Mouse (Mus musculus): ENCODE measurements around the gene Gm8094. TPM values are rescaled to one million over a fixed set of nuclear protein-coding genes. Genes with fewer than 3 reads are reported as not detected.
"Not testable (repeated sequence)": the region's sequence is repeated elsewhere in the genome, so short reads cannot be mapped to it uniquely, and the experiment has no call there.

The Gm8094 gene
- not detected for total RNA-seq (2021)
- long read RNA-seq, experiment 1: 0 reads
- long read RNA-seq, experiment 2: 0 reads

DNA sequence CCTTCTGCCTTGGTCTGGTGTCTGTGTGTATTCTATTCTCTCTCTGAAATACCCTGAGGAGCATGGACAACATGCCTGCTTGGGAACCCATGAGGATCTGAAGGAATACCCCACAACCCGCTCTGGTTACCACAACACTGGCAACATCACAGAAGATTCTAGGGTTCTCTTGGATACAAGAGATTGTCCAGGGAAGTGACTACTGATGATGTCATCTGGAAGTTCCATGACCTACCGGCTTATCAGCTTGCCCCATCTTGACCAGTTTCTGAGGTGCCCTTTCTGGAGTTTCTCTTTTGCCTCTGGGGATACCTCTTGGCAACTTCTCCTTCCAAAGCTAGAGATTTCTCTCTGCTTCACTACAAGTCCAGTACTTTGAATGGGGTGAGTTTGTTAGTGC lies at the start of gene Gm8094:
Gene Gm8094 (minus strand): TSS at position 101 of the 400 bp plus-strand sequence.
- not testable (repeated sequence) for DNase-seq (ENCODE audit: low spot score in 2 of 2)

DNA sequence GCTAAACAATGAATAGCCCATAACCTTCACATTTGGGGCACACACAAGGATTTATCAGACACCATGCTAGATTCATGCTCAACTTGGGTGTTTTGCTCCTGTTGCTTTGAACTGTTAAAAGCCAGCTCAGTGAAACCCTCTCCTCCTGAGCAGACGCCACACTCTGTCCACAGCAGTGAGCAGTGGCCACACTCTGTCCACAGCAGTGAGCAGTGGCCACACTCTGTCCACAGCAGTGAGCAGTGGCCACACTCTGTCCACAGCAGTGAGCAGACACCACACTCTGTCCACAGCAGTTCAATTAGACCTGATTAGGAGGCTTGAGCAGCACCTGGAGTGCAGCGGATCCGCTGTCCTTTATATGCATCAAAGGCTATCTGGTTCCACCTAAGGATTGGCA lies 43.2 kb upstream of the Gm8094 start:
- not testable (repeated sequence) for DNase-seq (ENCODE audit: low spot score in 2 of 2)

- DNase-seq (ENCODE audit: low spot score in 2 of 2): not testable (repeated sequence)
These were observed 23.9 kb upstream of the Gm8094 start, which contains the start of gene Gm8104 for GRCm38 (mm10) chr14:43100301-43100700. Gene Gm8104, plus strand, starts transcription at chr14:43100601.

DNA sequence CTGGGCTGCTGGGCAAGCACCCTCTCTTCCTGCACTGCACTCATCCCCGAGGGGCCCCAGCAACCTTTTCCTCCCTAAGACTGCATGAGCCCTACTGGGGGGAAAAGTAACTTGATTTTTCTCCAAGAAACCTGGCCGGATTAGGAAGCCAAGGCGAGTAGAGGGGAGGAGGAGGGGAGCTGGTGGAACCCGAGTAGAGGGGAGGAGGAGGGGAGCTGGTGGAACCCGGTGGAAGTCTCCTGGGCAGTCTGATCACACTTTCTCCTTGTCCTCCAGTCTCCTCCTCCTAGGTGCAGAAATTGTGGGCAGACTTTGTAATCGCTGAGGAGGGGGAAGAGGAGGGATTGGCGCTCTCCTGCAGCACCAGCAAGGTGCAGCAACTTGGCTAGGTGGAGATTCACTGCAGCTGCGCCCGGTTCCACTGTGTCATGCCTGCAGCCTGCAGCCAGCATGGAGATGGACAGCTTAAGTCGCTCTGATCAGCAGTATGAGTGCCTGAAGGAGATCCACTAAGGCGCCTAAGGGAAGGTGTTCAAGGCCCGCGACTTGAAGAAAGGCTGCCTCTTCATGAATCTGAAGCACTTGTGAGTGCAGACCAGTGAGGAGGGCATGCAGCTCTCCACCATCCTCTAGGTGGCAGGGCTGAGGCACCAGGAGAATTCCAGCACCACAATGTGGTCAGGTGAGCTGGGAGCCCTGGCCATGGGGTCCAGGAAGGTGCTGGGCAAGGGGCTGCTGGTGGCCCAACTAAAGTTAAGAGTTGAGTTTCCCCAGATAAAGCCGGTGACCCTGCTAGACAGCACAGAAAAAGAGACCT lies 12.9 kb upstream of the Gm8094 start:
- not testable (repeated sequence) for DNase-seq (ENCODE audit: low spot score in 2 of 2)

- peak in 1 of 2 experiments; percentile 11 for DNase-seq (ENCODE audit: low spot score in 2 of 2)
These were observed 8.7 kb upstream of the Gm8094 start for GRCm38 (mm10) chr14:43084936-43085730.

DNA sequence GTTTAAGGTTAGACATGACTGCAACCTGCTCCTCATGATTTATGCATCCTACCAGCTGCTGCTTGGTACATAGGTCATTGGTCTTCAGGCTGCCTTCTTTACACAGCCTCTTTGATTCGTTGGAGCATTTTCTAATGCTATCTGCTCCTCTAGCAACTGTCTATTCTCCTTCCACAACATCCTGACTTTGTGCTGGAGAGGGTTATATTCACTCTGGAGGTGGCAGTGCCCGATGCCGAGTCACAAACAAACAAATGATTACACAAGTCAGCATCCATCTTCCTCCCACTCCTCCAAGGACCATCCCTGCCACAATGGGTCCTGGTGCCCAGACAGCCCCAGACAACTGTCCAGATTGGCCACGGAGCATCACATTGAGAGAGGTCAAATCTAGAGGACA lies 16.3 kb downstream of the Gm8094 start:
- DNase-seq (ENCODE audit: low spot score in 2 of 2): not testable (repeated sequence)

GRCm38 (mm10) chr14:43058063-43058462 lies 18.4 kb downstream of the Gm8094 start:
- DNase-seq (ENCODE audit: low spot score in 2 of 2): not testable (repeated sequence)

Other genes starting within 250 kb of the Gm8094 start
- gene Gm21977, start 223.2 kb downstream of the Gm8094 start, total RNA-seq (2021): not detected
- gene Gm8082, start 83.0 kb downstream of the Gm8094 start, total RNA-seq (2021): not detected
- gene Gm10376, start 61.0 kb downstream of the Gm8094 start, total RNA-seq (2021): under 1 TPM in 1 of 2 experiments, not detected in 1; 0.81 TPM
- not detected for gene Gm8104, start 24.0 kb upstream of the Gm8094 start, total RNA-seq (2021)
- gene Gm7233, start 103.2 kb upstream of the Gm8094 start, total RNA-seq (2021): not detected
- not detected for gene Gm8122, start 158.7 kb upstream of the Gm8094 start, total RNA-seq (2021)
- under 1 TPM; 0.23 to 0.29 TPM for gene Gm8126, start 182.0 kb upstream of the Gm8094 start, total RNA-seq (2021)
- gene Gm9732, start 198.4 kb upstream of the Gm8094 start, total RNA-seq (2021): not detected
- not detected for gene Gm8127, start 217.2 kb upstream of the Gm8094 start, total RNA-seq (2021)